Mouse (Mus musculus): Measurements from ENCODE around the gene Stat5a.

DNA sequence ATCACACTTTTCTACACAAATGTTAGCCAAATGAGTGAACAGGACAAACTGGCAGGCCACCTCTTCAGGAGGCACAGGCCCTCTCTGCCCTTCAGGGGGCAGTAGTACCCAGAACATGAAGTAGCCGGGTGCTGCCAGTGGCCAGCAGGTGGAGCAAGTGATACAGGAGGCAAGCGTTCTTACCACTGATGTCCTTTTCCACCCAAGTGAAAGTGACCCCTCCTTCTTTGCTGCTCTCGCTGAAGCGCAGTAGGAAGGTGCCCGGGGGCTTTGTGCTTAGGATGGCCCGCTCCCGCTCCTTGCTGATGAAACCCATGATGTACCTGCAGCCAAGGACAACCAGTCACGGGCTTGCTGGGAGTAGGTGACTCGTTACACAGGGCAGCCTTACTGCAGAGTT lies 34.3 kb downstream of the Stat5a start:
- TF ChIP-seq CTCF (IDR thresholded peaks at IDR 0.05; ENCODE audit: borderline replicate concordance, extremely low read depth, insufficient read depth, insufficient read length) (peak; percentile 99), POLR2A (IDR thresholded peaks at IDR 0.05; ENCODE audit: borderline replicate concordance, extremely low read depth, insufficient read depth, insufficient read length, poor library complexity, severe bottlenecking) (no peak)

Data from brain, embryonic 14.5 days (tissue).